Mouse (Mus musculus): ENCODE measurements around the gene Gm5447. TPM values are rescaled to one million over a fixed set of nuclear protein-coding genes. Genes with fewer than 3 reads are reported as not detected.

The Gm5447 gene
- polyA plus RNA-seq, 1 experiment from 2014 or later: not detected

DNA sequence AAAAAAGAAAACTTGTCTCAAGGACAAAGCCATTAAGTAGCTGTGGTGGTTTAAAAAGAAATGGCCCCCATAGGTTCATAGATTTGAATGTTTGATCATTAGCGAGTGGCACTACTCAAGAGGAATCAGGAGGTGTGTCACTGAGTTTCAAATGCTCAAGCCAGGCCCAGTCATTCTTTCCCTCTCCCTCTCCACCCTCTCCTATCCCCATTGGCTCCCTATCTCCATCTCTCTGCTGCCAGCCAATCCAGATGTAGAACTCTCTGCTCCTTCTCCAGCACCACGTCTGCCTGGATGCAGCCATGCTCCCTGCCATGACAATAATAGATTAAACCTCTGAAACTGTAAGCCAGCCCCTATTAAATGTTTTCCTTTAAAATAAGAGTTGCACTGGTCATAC lies 12.1 kb upstream of the Gm5447 start:
- Histone ChIP-seq H3K9me3 (replicated peaks) (no peaks in the 10 kb centered on the region), H3K4me2 (no peak overlapping the region), H3K4me1 (replicated peaks) (peaks cover 50% of the 10 kb centered on the region), H3K9ac (no peak overlapping the region), H3K27ac (peak overlapping the region; percentile 84; the same call in 1 of the 2 replicates), H3K4me3 (replicated peaks) (no peak overlapping the region), H3K27me3 (no peaks in the 10 kb centered on the region), H3K36me3 (no peaks in the 10 kb centered on the region)
- DNase-seq (no peak), ATAC-seq (ENCODE audit: low read depth) (peak; percentile 83)
- 67% methylated on average over 2 of the region's 2 CpGs for WGBS (ENCODE audit: insufficient replicate concordance)

GRCm38 (mm10) chr13:30966507-30966911 lies 7.5 kb upstream of the Gm5447 start:
- ATAC-seq (ENCODE audit: low read depth) (no peak), DNase-seq (no peak)
- Histone ChIP-seq H3K27me3 (no peaks in the 10 kb centered on the region), H3K27ac (no peak overlapping the region), H3K36me3 (no peaks in the 10 kb centered on the region), H3K4me1 (replicated peaks) (peaks cover 57% of the 10 kb centered on the region), H3K4me3 (replicated peaks) (no peak overlapping the region), H3K4me2 (no peak overlapping the region), H3K9me3 (replicated peaks) (no peaks in the 10 kb centered on the region), H3K9ac (no peak overlapping the region)
- 65% methylated on average over 10 of the region's 10 CpGs for WGBS (ENCODE audit: insufficient replicate concordance)

DNA sequence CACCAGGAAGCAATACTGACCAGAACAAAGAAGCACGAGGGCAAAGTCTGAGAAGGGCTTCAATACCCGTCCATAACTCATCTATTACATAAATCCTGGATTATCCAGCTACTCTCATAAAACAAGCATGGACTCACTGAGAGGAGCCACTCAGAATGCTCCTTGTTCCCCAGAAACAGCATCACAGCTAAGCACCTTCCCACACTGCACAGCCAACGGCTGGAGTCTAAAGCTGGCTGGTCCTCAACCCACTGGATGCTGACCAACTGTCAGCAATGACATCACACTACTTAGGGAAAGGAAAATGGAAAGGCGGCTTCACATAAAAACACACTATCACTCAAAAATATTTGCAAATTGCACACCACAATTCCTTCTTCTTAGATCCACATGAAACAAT lies 5.7 kb upstream of the Gm5447 start:
- H3K36me3 ChIP-seq: no peaks in the 10 kb centered on the region
- H3K4me2 ChIP-seq: no peak overlapping the region
- no peak overlapping the region for H3K27ac ChIP-seq
- 54% methylated on average over 4 of the region's 4 CpGs for WGBS (ENCODE audit: insufficient replicate concordance)
- no peaks in the 10 kb centered on the region for H3K27me3 ChIP-seq
- no peaks in the 10 kb centered on the region for H3K9me3 ChIP-seq (replicated peaks)
- DNase-seq: no peak
- H3K9ac ChIP-seq: no peak overlapping the region
- ATAC-seq (ENCODE audit: low read depth): no peak
- no peak overlapping the region for H3K4me3 ChIP-seq (replicated peaks)
- H3K4me1 ChIP-seq (replicated peaks): peaks cover 54% of the 10 kb centered on the region

DNA sequence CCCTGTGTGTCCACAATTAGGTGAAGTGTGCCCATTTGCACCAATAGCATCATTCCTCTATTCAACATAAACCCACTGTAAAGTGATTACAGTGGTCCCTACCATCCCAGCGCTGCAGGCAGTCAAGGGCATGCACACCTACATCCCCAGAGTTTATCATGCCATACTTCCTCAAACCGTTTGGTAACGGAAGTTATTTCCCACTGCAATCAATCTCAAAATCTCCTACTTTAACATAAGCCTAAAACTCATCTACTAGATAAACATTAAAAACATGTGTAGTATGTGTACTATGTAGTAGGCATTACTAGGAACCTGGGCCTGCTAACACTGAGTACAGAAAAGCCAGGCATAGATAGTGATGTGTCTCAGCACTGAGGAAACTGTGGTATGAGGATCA lies 3.0 kb upstream of the Gm5447 start:
- no peak for ATAC-seq (ENCODE audit: low read depth)
- no peak for DNase-seq
- H3K9me3 ChIP-seq (replicated peaks): no peaks in the 10 kb centered on the region
- H3K4me2 ChIP-seq: no peak overlapping the region
- WGBS (ENCODE audit: insufficient replicate concordance): 41% methylated on average over 3 of the region's 3 CpGs
- no peaks in the 10 kb centered on the region for H3K27me3 ChIP-seq
- H3K4me1 ChIP-seq (replicated peaks): peaks cover 57% of the 10 kb centered on the region
- H3K4me3 ChIP-seq (replicated peaks): no peak overlapping the region
- H3K36me3 ChIP-seq: no peaks in the 10 kb centered on the region
- 0 out of 2 replicates have a peak overlapping the region, but pooled peaks have one; percentile 32 for H3K27ac ChIP-seq
- no peak overlapping the region for H3K9ac ChIP-seq

DNA sequence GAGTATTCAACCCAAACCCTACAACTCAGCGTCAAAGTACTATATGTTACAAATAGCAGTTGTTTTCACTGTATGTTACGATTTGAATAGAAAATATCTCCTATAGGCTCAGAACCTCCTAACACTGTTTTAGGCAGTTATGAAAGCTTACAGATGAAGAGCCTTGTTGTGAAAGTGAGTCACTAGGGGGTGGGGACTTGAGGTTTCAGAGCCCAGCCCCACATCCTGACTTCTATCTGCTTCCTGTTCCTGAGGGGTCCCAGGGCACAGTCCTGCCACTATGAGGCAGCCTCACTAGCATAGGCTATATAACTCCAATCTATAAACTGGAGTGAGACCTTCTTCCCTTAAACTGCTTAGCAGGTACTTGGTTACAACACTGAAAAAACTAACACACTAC lies 1.9 kb upstream of the Gm5447 start:
- Histone ChIP-seq H3K36me3 (no peaks in the 10 kb centered on the region), H3K9ac (0 out of 2 replicates have a peak overlapping the region, but pooled peaks have one; percentile 23), H3K27me3 (no peaks in the 10 kb centered on the region), H3K9me3 (replicated peaks) (no peaks in the 10 kb centered on the region), H3K4me2 (peak overlapping the region; percentile 37), H3K4me3 (replicated peaks) (no peak overlapping the region), H3K4me1 (replicated peaks) (peaks cover 51% of the 10 kb centered on the region), H3K27ac (peak overlapping the region; percentile 30; the same call in 1 of the 2 replicates)
- DNase-seq (no peak), ATAC-seq (ENCODE audit: low read depth) (peak; percentile 30; the same call in 1 of the 2 replicates)
- WGBS (ENCODE audit: insufficient replicate concordance): 46% methylated on average over 2 of the region's 2 CpGs

GRCm38 (mm10) chr13:30974247-30974630 lies 235 bp downstream of the Gm5447 start:
- peak overlapping the region; percentile 72 for H3K4me2 ChIP-seq
- no peaks in the 10 kb centered on the region for H3K9me3 ChIP-seq (replicated peaks)
- no peaks in the 10 kb centered on the region for H3K27me3 ChIP-seq
- DNase-seq (no peak), ATAC-seq (ENCODE audit: low read depth) (peak; percentile 27)
- peak overlapping the region; percentile 90 for H3K9ac ChIP-seq
- no peak overlapping the region for H3K27ac ChIP-seq
- H3K36me3 ChIP-seq: no peaks in the 10 kb centered on the region
- 20% methylated on average over 5 of the region's 5 CpGs for WGBS (ENCODE audit: insufficient replicate concordance)
- H3K4me3 ChIP-seq (replicated peaks): peak overlapping the region; percentile 82
- H3K4me1 ChIP-seq (replicated peaks): peaks cover 38% of the 10 kb centered on the region

DNA sequence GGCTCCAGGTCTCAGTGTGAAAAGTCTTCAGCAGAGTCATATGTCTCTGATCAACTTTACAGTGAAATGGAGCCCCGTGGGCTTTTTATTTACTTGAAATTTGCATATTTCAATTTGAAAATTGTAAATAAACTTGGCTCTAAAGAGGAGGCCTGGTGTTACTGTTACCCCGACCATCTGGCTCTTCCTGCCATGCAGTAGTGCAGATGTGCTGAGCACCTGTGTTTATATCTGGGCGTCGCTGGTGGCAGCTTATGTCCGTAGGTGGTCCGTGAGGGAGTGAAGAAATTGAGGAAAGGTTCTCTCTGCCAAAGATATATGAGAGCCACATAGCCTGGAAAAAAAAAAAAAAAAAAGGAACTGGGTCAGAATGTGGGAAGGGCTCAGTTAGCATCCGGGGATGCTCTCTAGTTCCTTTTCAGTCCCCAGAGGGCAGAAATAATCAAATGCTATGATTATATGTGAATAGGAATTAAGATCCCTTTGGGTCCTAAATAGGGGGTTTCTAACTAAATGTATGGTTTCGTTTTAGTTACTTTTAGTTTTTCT lies 2.6 kb downstream of the Gm5447 start:
- peaks cover 20% of the 10 kb centered on the region for H3K4me1 ChIP-seq (replicated peaks)
- 44% methylated on average over 8 of the region's 8 CpGs for WGBS (ENCODE audit: insufficient replicate concordance)

GRCm38 (mm10) chr13:30978224-30978623 lies 4.2 kb downstream of the Gm5447 start:
- H3K4me1 ChIP-seq (replicated peaks): peaks cover 9% of the 10 kb centered on the region; the same call in 1 of the 2 replicates
- 61% methylated on average over 4 of the region's 4 CpGs for WGBS (ENCODE audit: insufficient replicate concordance)
- no peak overlapping the region for H3K4me2 ChIP-seq
- DNase-seq: no peak
- H3K27ac ChIP-seq: no peak overlapping the region
- no peak overlapping the region for H3K9ac ChIP-seq
- ATAC-seq (ENCODE audit: low read depth): no peak
- 0 out of 2 replicates have a peak, but pooled peaks cover 3% of the 10 kb centered on the region for H3K27me3 ChIP-seq
- H3K9me3 ChIP-seq (replicated peaks): no peaks in the 10 kb centered on the region
- H3K36me3 ChIP-seq: no peaks in the 10 kb centered on the region
- H3K4me3 ChIP-seq (replicated peaks): no peak overlapping the region

More for the DNA sequence above, 2.6 kb downstream of the Gm5447 start:
- no peaks in the 10 kb centered on the region for H3K27me3 ChIP-seq
- no peak overlapping the region for H3K9ac ChIP-seq
- no peak overlapping the region for H3K4me3 ChIP-seq (replicated peaks)
- no peak overlapping the region for H3K4me2 ChIP-seq
- H3K36me3 ChIP-seq: no peaks in the 10 kb centered on the region
- DNase-seq (no peak), ATAC-seq (ENCODE audit: low read depth) (no peak)
- no peak overlapping the region for H3K27ac ChIP-seq
- no peaks in the 10 kb centered on the region for H3K9me3 ChIP-seq (replicated peaks)

GRCm38 (mm10) chr13:30981666-30982065 lies 7.7 kb downstream of the Gm5447 start:
- Histone ChIP-seq H3K4me2 (no peak overlapping the region), H3K4me1 (replicated peaks) (peaks cover 9% of the 10 kb centered on the region), H3K36me3 (no peaks in the 10 kb centered on the region), H3K9ac (no peak overlapping the region), H3K27ac (no peak overlapping the region), H3K9me3 (replicated peaks) (no peaks in the 10 kb centered on the region), H3K4me3 (replicated peaks) (no peak overlapping the region), H3K27me3 (peaks cover 25% of the 10 kb centered on the region)
- DNase-seq: peak; percentile 28
- WGBS (ENCODE audit: insufficient replicate concordance): 12% methylated on average over 1 of the region's 1 CpGs
- ATAC-seq (ENCODE audit: low read depth): 0 out of 2 replicates have a peak, but pooled peaks have one; percentile 45

- peaks cover 9% of the 10 kb centered on the region for H3K4me1 ChIP-seq (replicated peaks)
- H3K27ac ChIP-seq: no peak overlapping the region
- H3K4me2 ChIP-seq: peak overlapping the region; percentile 65
- ATAC-seq (ENCODE audit: low read depth) (no peak), DNase-seq (no peak)
- no peaks in the 10 kb centered on the region for H3K36me3 ChIP-seq
- H3K9me3 ChIP-seq (replicated peaks): no peaks in the 10 kb centered on the region
- H3K4me3 ChIP-seq (replicated peaks): peak overlapping the region; percentile 47
- 20% methylated on average over 13 of the region's 13 CpGs for WGBS (ENCODE audit: insufficient replicate concordance)
- no peak overlapping the region for H3K9ac ChIP-seq
- peaks cover 44% of the 10 kb centered on the region for H3K27me3 ChIP-seq
Measured at GRCm38 (mm10) chr13:30985275-30985597, 11.2 kb downstream of the Gm5447 start.

DNA sequence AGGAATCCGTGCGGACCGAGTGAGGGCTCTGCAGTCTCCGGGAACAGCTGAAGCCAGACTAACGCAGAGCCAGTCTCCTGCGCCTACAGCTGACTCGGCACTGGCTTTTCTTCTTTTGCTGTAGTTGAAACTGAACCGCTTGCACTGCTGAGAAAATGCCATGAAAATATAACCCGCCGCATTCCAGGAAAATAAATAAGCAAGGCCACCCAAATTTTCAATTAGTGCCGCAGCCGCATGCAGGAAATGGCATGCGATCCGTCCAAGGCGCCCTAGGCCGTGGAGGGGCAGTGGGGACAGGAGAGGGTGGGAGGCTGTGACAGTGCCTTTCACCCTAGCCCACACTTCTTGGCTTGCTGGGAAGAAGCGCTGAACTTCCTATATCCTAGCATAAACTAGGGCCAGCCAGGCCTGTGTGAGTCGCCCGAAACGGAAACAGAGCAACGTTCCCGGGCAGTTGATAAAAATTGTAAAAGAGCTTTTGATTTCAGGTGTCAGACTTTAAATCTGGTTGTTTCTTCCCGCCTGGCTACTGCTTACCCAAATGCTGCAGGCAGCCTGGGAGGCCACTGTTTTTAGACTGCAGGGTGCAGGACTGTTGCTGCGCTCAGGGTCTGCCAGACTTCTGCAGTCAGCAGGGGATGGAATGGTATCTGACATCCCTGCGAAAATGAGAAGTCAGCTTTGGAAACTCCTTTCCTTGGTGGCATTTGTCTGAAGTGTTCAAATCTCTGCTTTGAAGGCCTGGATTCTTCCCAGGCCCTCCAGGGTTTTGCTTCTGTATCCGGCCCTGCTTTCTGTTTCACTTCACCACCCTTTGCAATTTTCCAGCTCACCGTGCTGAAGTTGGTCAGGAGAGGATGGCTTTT lies 11.8 kb downstream of the Gm5447 start:
- DNase-seq: no peak
- H3K27ac ChIP-seq: no peak overlapping the region
- H3K4me1 ChIP-seq (replicated peaks): peaks cover 9% of the 10 kb centered on the region
- H3K4me2 ChIP-seq: peak overlapping the region; percentile 65
- WGBS (ENCODE audit: insufficient replicate concordance): 17% methylated on average over 27 of the region's 27 CpGs
- H3K9ac ChIP-seq: no peak overlapping the region
- peaks cover 47% of the 10 kb centered on the region for H3K27me3 ChIP-seq
- H3K36me3 ChIP-seq: no peaks in the 10 kb centered on the region
- H3K9me3 ChIP-seq (replicated peaks): no peaks in the 10 kb centered on the region
- peak overlapping the region; percentile 47 for H3K4me3 ChIP-seq (replicated peaks)
- ATAC-seq (ENCODE audit: low read depth): no peak

All from liver, embryonic 13.5 days (tissue).